Mouse (Mus musculus): Measurements from ENCODE around the gene Gm49027.

The Gm49027 gene

GRCm38 (mm10) chr5:123501973-123502372, 23.3 kb downstream of the Gm49027 start:
- no peak for DNase-seq (ENCODE audit: low spot score)

- no peak for DNase-seq (ENCODE audit: low spot score)
These were observed 25.6 kb downstream of the Gm49027 start for GRCm38 (mm10) chr5:123499717-123500116.

- no peak for DNase-seq (ENCODE audit: low spot score)
These were observed 35.4 kb downstream of the Gm49027 start for GRCm38 (mm10) chr5:123489935-123490334.

GRCm38 (mm10) chr5:123489112-123489785, 36.0 kb downstream of the Gm49027 start, which contains the start of the genes Lrrc43 and Il31:
Gene Lrrc43 (plus strand): TSS chr5:123489305.
Gene Il31 (minus strand): TSS chr5:123489489.
- DNase-seq (ENCODE audit: low spot score), result no peak

GRCm38 (mm10) chr5:123487659-123488395, 37.5 kb downstream of the Gm49027 start:
- no peak for DNase-seq (ENCODE audit: low spot score)

- no peak for DNase-seq (ENCODE audit: low spot score)
These were observed 51.5 kb downstream of the Gm49027 start for GRCm38 (mm10) chr5:123473817-123474216.

GRCm38 (mm10) chr5:123470784-123471400, 54.4 kb downstream of the Gm49027 start:
- DNase-seq (ENCODE audit: low spot score), result no peak

- no peak for DNase-seq (ENCODE audit: low spot score)
These were observed 60.6 kb downstream of the Gm49027 start for GRCm38 (mm10) chr5:123464638-123465037.

Data from ovary, adult 18-20 months (tissue).